Mouse (Mus musculus) kidney, adult 2 months (tissue): ENCODE measurements at regions not wholly inside any gene's neighbourhood (a gene's known extent, or its start where the extent isn't known, plus 50 kb on each side); places are given as distances from the start of the nearest gene placed in this dataset.

Source experiments
- CTCF ChIP-seq: fragments of 200-500 bp; conservative IDR thresholded peaks from 2 replicates; pipeline ENCODE4 v1.5.1; 2011; ENCODE audit warnings: low read depth, mild to moderate bottlenecking, control low read depth, low read length, moderate library complexity, mixed read lengths; ENCODE audit not compliant: insufficient read depth, insufficient read length
- POLR2A ChIP-seq: fragments of 200-500 bp; IDR thresholded peaks from one replicate; pipeline ENCODE4 v1.6.1; 2011; ENCODE audit warnings: low read depth, low read length, control low read depth

- TF ChIP-seq CTCF (no peak), POLR2A (no peak)
Measured at GRCm38 (mm10) chr16:53282014-53282413, 828.1 kb upstream of the Alcam start.
